ENCODE assay signal across 19 mouse cellular contexts in genomic region chr3:87381806-87382712, GRCm38 (mm10). TPM values are rescaled to one million over a fixed set of nuclear protein-coding genes. Genes with fewer than 3 reads are reported as not detected.
"Had no signal": no experiment of that assay in that cellular context is flagged by ENCODE, and none has a peak within 500 bp of the region (broad histone marks: within the 10 kb centered on the region; RNA-seq: fewer than 3 reads in every experiment).

No protein-coding gene starts in this region.

- H3K4me2 ChIP-seq: limb, embryonic 15.5 days; liver, embryonic 13.5 days; midbrain, embryonic 12.5 days; neural tube, embryonic 15.5 days had no signal

- H3K4me3 ChIP-seq: layer of hippocampus, adult 2 months; limb, embryonic 15.5 days; liver, embryonic 13.5 days; midbrain, embryonic 12.5 days; myocyte; neural tube, embryonic 15.5 days had no signal

- H3K4me1 ChIP-seq: liver, embryonic 13.5 days; midbrain, embryonic 12.5 days; neural tube, embryonic 15.5 days had no signal

- H3K9ac ChIP-seq: limb, embryonic 15.5 days; liver, embryonic 13.5 days; midbrain, embryonic 12.5 days; neural tube, embryonic 15.5 days had no signal

- DNase-seq: kidney, adult 18-20 months; kidney, postnatal 10 days; kidney, postnatal 4 days; liver, embryonic 13.5 days; lung, adult 18-20 months; thymus, adult 18-20 months; thymus, postnatal 14 days had no signal

- H3K27ac ChIP-seq: layer of hippocampus, adult 2 months; limb, embryonic 15.5 days; liver, embryonic 13.5 days; midbrain, embryonic 12.5 days; neural tube, embryonic 15.5 days had no signal

- H3K27me3 ChIP-seq: limb, embryonic 15.5 days; liver, embryonic 13.5 days; midbrain, embryonic 12.5 days; neural tube, embryonic 15.5 days had no signal

- H3K36me3 ChIP-seq: limb, embryonic 15.5 days; liver, embryonic 13.5 days; midbrain, embryonic 12.5 days; neural tube, embryonic 15.5 days had no signal

- H3K9me3 ChIP-seq: limb, embryonic 15.5 days; liver, embryonic 13.5 days; midbrain, embryonic 12.5 days; neural tube, embryonic 15.5 days had no signal

RNA-seq across cellular contexts. Expression of gene Fcrl1, which starts 5.9 kb away (rescaled TPM):
- polyA plus RNA-seq: myocyte; neural tube, embryonic 11.5 days had no signal

RNA-seq across cellular contexts. Expression of gene Cd5l, which starts 24.4 kb away (rescaled TPM):
- total RNA-seq: layer of hippocampus, adult 2 months; left cerebral cortex, adult 18-20 months; left cerebral cortex, postnatal 25 days; megakaryocyte-erythroid progenitor cell, adult 5-6 weeks had no signal
- polyA plus RNA-seq: kidney, embryonic 14.5 days; myocyte; neural tube, embryonic 11.5 days had no signal

RNA-seq across cellular contexts. Expression of gene Fcrl5, which starts 53.5 kb away (rescaled TPM):
- total RNA-seq: layer of hippocampus, adult 2 months; left cerebral cortex, adult 18-20 months; left cerebral cortex, postnatal 25 days; megakaryocyte-erythroid progenitor cell, adult 5-6 weeks had no signal
- polyA plus RNA-seq: kidney, embryonic 14.5 days; limb, embryonic 11.5 days; limb, embryonic 15.5 days; liver, embryonic 13.5 days; lung, embryonic 16.5 days; midbrain, embryonic 12.5 days; myocyte; neural tube, embryonic 11.5 days; neural tube, embryonic 15.5 days had no signal
